ENCODE assay signal across 8 mouse cellular contexts in the genomic region with DNA sequence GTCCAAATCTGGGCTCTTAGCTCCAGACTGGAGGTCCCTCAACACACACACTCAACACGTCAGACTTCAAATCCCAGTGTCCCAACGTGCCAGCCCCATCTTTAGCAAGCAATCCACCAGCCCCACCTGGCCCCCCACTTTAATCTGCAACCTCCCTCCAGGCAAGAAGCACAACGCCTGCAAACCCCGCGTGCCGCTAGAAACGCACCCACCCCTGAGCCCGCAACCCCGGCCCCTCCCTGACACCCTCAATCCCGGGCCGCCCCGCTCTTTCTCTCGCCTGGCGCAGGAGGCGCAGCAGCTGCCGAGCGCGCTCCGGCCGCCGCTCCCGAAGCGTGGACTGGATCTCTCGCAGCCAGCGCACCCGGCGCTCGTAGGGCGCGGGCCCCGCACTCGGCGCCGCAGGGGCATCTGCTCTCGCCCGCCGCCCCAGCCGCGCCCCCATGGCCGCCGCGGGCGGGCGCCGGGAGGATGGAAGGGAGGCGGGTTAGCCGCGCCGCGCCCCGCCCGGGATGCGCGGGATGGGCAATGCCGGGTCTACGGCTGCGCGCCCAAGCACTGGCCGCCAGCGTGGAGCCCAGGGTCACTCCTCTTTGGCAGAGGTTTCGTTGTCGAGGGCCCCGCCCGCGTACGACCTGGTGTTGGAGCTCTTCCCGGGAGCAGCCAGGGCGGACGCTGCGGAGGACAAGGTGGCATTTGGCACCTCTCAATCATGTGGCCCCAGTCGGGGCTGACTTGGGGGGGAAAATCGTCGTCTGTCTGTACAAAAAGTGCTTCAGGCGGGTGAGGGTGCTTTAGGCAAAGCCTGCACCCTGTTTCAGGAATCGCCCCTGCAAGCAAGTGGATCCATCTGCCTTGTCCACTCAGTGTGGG. TPM values are rescaled to one million over a fixed set of nuclear protein-coding genes. Genes with fewer than 3 reads are reported as not detected.
DNase-seq lines count a peak whose midpoint lies in the region; ATAC-seq and TF ChIP-seq lines count a peak whose summit lies in the region.

Gene Lrrc75b, minus strand, starts transcription at position 655 of the 873 bp plus-strand sequence.

- peak within 1 kb of the TSS; percentile 97 for H3K27ac ChIP-seq in hindbrain, postnatal 0 days
- H3K27ac ChIP-seq in midbrain, embryonic 11.5 days (ENCODE audit: low read depth, low read length) = peak within 1 kb of the TSS; percentile 54
- H3K27ac ChIP-seq in stomach, embryonic 16.5 days (ENCODE audit: low read length) = no peak within 1 kb of the TSS

- WGBS in hindbrain, postnatal 0 days = 2% methylated on average over 53 of the region's 75 CpGs
- under 1% methylated on average over 72 of the region's 75 CpGs for WGBS in midbrain, embryonic 11.5 days
- WGBS in stomach, embryonic 16.5 days = under 1% methylated on average over 75 of the region's 75 CpGs

- intact Hi-C loops in left cerebral cortex, postnatal 14 days (cut with DNase I) = no loop called here

- H3K4me3 ChIP-seq in hindbrain, postnatal 0 days (ENCODE audit: low read length) = peak within 1 kb of the TSS; percentile 66
- peak within 1 kb of the TSS; percentile 48 for H3K4me3 ChIP-seq in midbrain, embryonic 11.5 days (ENCODE audit: low read depth, low read length)
- H3K4me3 ChIP-seq in stomach, embryonic 16.5 days (replicated peaks; ENCODE audit: low read length) = peak within 1 kb of the TSS; percentile 59

- H3K9ac ChIP-seq in hindbrain, postnatal 0 days (replicated peaks; ENCODE audit: low read length) = peak within 1 kb of the TSS; percentile 90
- H3K9ac ChIP-seq in midbrain, embryonic 11.5 days (ENCODE audit: low read length) = peak within 1 kb of the TSS; percentile 68
- H3K9ac ChIP-seq in stomach, embryonic 16.5 days (ENCODE audit: low read length) = peak within 1 kb of the TSS; percentile 75

- DNase-seq in ovary, adult 18-20 months (ENCODE audit: low spot score) = peak; percentile 33
- no peak for DNase-seq in ovary, postnatal 10 days (ENCODE audit: low spot score)
- peak; percentile 86 for DNase-seq in cerebellum, adult 9-11 months
- DNase-seq in gastrocnemius, postnatal 10 days = peak; percentile 53
- DNase-seq in hindbrain, postnatal 0 days (ENCODE audit: low spot score) = peak; percentile 78
- peak; percentile 28 to 32 for DNase-seq in left cerebral cortex, postnatal 14 days (ENCODE audit: low spot score in 2 of 2)
- peak; percentile 94 for DNase-seq in midbrain, embryonic 11.5 days (ENCODE audit: low spot score, missing footprints)

- no peaks in the 10 kb centered on the region for H3K27me3 ChIP-seq in hindbrain, postnatal 0 days (ENCODE audit: insufficient read depth, low read length)
- peaks cover 25% of the 10 kb centered on the region for H3K27me3 ChIP-seq in midbrain, embryonic 11.5 days (ENCODE audit: control insufficient read depth, insufficient read depth, low read length)
- peaks cover 36% of the 10 kb centered on the region for H3K27me3 ChIP-seq in stomach, embryonic 16.5 days (ENCODE audit: control insufficient read depth, insufficient read depth, low read length)

- H3K36me3 ChIP-seq in hindbrain, postnatal 0 days (ENCODE audit: insufficient read depth, low read length) = no peaks in the 10 kb centered on the region; the same call in 1 of the 2 replicates
- no peaks in the 10 kb centered on the region for H3K36me3 ChIP-seq in midbrain, embryonic 11.5 days (ENCODE audit: control insufficient read depth, insufficient read depth, low read length)
- no peaks in the 10 kb centered on the region for H3K36me3 ChIP-seq in stomach, embryonic 16.5 days (ENCODE audit: control insufficient read depth, insufficient read depth, low read length)

- H3K9me3 ChIP-seq in hindbrain, postnatal 0 days (ENCODE audit: low read length) = no peaks in the 10 kb centered on the region
- H3K9me3 ChIP-seq in midbrain, embryonic 11.5 days (ENCODE audit: control insufficient read depth, low read length) = no peaks in the 10 kb centered on the region
- H3K9me3 ChIP-seq in stomach, embryonic 16.5 days (replicated peaks; ENCODE audit: control insufficient read depth, low read length) = no peaks in the 10 kb centered on the region

- peak; percentile 52 for ATAC-seq in hindbrain, postnatal 0 days
- ATAC-seq in midbrain, embryonic 11.5 days (ENCODE audit: low FRiP score) = peak; percentile 71
- peak; percentile 16; the same call in 1 of the 2 replicates for ATAC-seq in stomach, embryonic 16.5 days (ENCODE audit: insufficient read depth, low FRiP score)

- H3K4me2 ChIP-seq in hindbrain, postnatal 0 days (ENCODE audit: low read depth, low read length) = peak within 1 kb of the TSS; percentile 82
- H3K4me2 ChIP-seq in midbrain, embryonic 11.5 days = peak within 1 kb of the TSS; percentile 65
- peak within 1 kb of the TSS; percentile 99 for H3K4me2 ChIP-seq in stomach, embryonic 16.5 days (ENCODE audit: low read depth, low read length)

- TF ChIP-seq CTCF in hindbrain, postnatal 0 days (IDR thresholded peaks at IDR 0.05; ENCODE audit: low read depth) = no peak

- peaks cover 39% of the 10 kb centered on the region for H3K4me1 ChIP-seq in hindbrain, postnatal 0 days (ENCODE audit: insufficient read depth, low read length)
- H3K4me1 ChIP-seq in midbrain, embryonic 11.5 days (ENCODE audit: control insufficient read depth, insufficient read depth, low read length) = peaks cover 9% of the 10 kb centered on the region
- H3K4me1 ChIP-seq in stomach, embryonic 16.5 days (ENCODE audit: control insufficient read depth, insufficient read depth, low read length) = peaks cover 10% of the 10 kb centered on the region

RNA-seq across cellular contexts. Expression of gene Lrrc75b, which starts in this region (rescaled TPM):
- 1 to 10 TPM; 1.3 to 1.9 TPM for total RNA-seq in gastrocnemius, postnatal 10 days (2021)
- 30.3 and 31.4 TPM in 2 replicates for total RNA-seq in hindbrain, postnatal 0 days (2014; rRNA removed)
- polyA plus RNA-seq in hindbrain, postnatal 0 days (2015; fragmentation: Nextera tagmentation; extraction: Ambion mirVana) = 26.0 and 26.4 TPM in 2 replicates
- 10 to 100 TPM; 10.0 to 11.4 TPM for total RNA-seq in left cerebral cortex, postnatal 14 days (2021)
- 3.3 and 4.1 TPM in 2 replicates for polyA plus RNA-seq in midbrain, embryonic 11.5 days (2014; fragmentation: Nextera tagmentation; extraction: Ambion mirVana)
- polyA plus RNA-seq in stomach, embryonic 16.5 days (2015; fragmentation: Nextera tagmentation; extraction: Ambion mirVana) = 1.2 and 2.0 TPM in 2 replicates

Comparison
In these comparisons a context has a peak if more than half of its experiments do, and no peak if none do; other contexts are left out.
1. ATAC-seq: peak in every context shown above with its lines; median percentile 71 in midbrain, embryonic 11.5 days; 52 in hindbrain, postnatal 0 days; 16 in stomach, embryonic 16.5 days.